Mouse (Mus musculus) cerebellum, postnatal 36 days (tissue): Measurements from ENCODE around the gene Gm8220.
"Not testable (repeated sequence)": the region's sequence is repeated elsewhere in the genome, so short reads cannot be mapped to it uniquely, and the experiment has no call there.

Source experiments
- DNase-seq, 2 experiments: peaks; one replicate each; pipeline ENCODE4 v3.0.0; 2021 to 2022; ENCODE audit warnings: mixed read lengths in 2 of 2

Gm8220 gene

GRCm38 (mm10) chr14:44285280-44285679 lies at the start of gene Gm8220:
Gene Gm8220 (plus strand): TSS chr14:44285580.
- not testable (repeated sequence) for DNase-seq

GRCm38 (mm10) chr14:44248039-44248438 lies 37.3 kb upstream of the Gm8220 start:
- DNase-seq = no peak

DNA sequence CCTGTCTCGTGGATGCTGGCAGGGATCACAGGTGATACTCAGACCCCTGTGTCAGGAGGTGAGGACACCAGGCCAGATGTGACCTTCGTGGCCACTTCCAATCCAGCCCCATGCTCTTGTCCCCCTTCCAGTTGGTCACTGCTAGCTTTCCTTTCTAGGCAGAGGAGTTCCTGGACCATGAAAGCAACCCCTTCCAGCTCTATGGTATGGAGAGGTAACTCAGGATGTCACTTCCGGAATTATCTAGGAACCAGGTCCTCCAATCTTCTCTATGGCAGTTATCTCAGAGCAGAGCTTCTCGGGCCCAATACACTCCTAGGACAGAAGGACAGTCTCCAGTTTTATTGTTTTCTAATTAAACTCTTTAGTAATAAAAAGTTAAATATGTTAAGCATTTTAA lies 26.7 kb downstream of the Gm8220 start:
- DNase-seq = not testable (repeated sequence)

- DNase-seq = not testable (repeated sequence)
Observed at GRCm38 (mm10) chr14:44338484-44338883, 53.1 kb downstream of the Gm8220 start, which contains the start of gene Gm5930. Gene Gm5930 (minus strand): TSS chr14:44338584.
